Mouse (Mus musculus): ENCODE measurements around the gene Il33.

- TF ChIP-seq GATA1 (IDR thresholded peaks at IDR 0.05; ENCODE audit: low read length) (no peak), TAL1 (IDR thresholded peaks at IDR 0.05; ENCODE audit: low read length) (no peak)
Measured at GRCm38 (mm10) chr19:29926101-29926755, 1.3 kb downstream of the Il33 start.
